Mouse (Mus musculus) megakaryocyte, embryonic 14.5 days (primary cell): ENCODE data around the gene Aar2.

Source experiments
- FLI1 ChIP-seq: IDR thresholded peaks from 2 replicates; pipeline ENCODE4 v1.6.1; 2012; ENCODE audit warnings: low read length, inconsistent platforms, mixed read lengths
- GATA1 ChIP-seq: IDR thresholded peaks from 3 replicates; pipeline ENCODE4 v1.6.1; 2012; ENCODE audit warnings: mixed read lengths, low read length, inconsistent platforms, borderline replicate concordance

DNA sequence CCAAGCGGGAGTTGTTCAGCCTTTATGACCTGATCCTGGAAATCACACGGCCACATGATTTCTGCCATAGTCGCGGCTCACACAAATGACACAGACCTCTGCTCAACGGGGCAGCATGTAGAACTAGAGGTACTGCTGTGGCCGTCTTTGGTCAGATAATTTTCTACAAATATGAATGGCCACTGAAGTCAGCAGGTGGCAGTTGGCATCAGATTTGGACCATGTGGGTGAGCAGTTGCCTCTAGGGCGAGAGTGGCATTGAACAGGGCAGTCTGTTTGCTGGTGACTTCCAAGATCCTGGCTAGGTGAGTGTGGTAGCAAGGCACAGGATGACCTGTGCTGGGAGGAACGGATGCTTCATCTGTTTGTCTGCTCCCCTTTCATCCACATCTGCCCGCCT lies 42.1 kb downstream of the Aar2 start:
- no peak for TF ChIP-seq GATA1
- no peak for TF ChIP-seq FLI1
